Mouse (Mus musculus) embryonic facial prominence, embryonic 10.5 days (tissue): ENCODE data around the gene Myadml2. TPM values are rescaled to one million over a fixed set of nuclear protein-coding genes. Genes with fewer than 3 reads are reported as not detected.

Source experiments
- DNase-seq: peaks from one replicate; pipeline ENCODE4 v3.0.0-alpha.2; 2017; ENCODE audit warnings: low spot score
- H3K27ac ChIP-seq: fragments of 300-500 bp; sonication (generic); replicated peaks from 2 replicates; pipeline ENCODE4 v1.5.1; 2016; ENCODE audit warnings: mild to moderate bottlenecking
- H3K27me3 ChIP-seq: fragments of 300-500 bp; sonication (generic); replicated peaks from 2 replicates; pipeline ENCODE4 v1.6.1; 2016; ENCODE audit warnings: low read depth, mild to moderate bottlenecking; ENCODE audit not compliant: poor library complexity, severe bottlenecking
- H3K36me3 ChIP-seq: fragments of 300-500 bp; sonication (generic); replicated peaks from 2 replicates; pipeline ENCODE4 v1.6.1; 2016; ENCODE audit warnings: mild to moderate bottlenecking, moderate library complexity
- H3K4me1 ChIP-seq: fragments of 300-500 bp; sonication (generic); 2 replicates; pipeline ENCODE4 v1.6.1; 2016
- H3K4me3 ChIP-seq: fragments of 300-500 bp; sonication (generic); 2 replicates; pipeline ENCODE4 v1.5.1; 2016; ENCODE audit warnings: mild to moderate bottlenecking, moderate library complexity
- H3K9me3 ChIP-seq: fragments of 300-500 bp; sonication (generic); 2 replicates; pipeline ENCODE4 v1.6.1; 2016; ENCODE audit warnings: mild to moderate bottlenecking
- WGBS: fragments of 180-500 bp; shearing (Covaris S2); methylation state at CpG from one replicate; pipeline ENCODE4 v1.1.7; 2016; 5-methylcytosine and 5-hydroxymethylcytosine counted together
- polyA plus RNA-seq: library from polyadenylated mRNA; unstranded; fragments of >200 nt; fragmentation: Nextera tagmentation; extraction: Ambion mirVana; gene quantifications from 2 replicates; pipeline ENCODE4 v1.2.1, GENCODE M21; 2016

Gene Myadml2
- polyA plus RNA-seq, 1 experiment from 2014 or later, result not detected

DNA sequence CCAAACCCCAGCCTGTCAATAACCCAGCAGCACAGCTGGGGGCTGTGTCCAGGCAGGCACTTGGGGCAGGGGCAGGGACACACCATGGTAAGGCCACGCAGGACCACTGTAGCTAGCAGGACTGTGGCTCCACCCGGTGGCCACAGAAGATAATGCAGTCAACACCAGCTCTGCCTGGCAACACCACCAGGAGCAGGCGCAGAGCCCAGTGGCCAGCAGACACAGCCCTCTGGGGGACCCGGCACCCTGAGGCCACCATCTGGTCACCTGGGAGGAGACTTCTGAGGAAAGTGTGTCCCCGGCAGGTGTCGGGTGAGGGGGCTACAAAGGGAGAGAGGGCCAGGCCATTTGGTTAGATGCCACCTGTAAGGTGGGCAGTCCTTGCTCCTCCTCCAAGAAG, 35.2 kb downstream of the Myadml2 start:
- Histone ChIP-seq H3K36me3 (peaks cover 69% of the 10 kb centered on the region), H3K9me3 (no peaks in the 10 kb centered on the region), H3K27me3 (peaks cover 23% of the 10 kb centered on the region), H3K4me3 (peak overlapping the region; percentile 23; the same call in 1 of the 2 replicates), H3K27ac (no peak overlapping the region), H3K4me1 (peaks cover 41% of the 10 kb centered on the region)
- 52% methylated on average over 6 of the region's 6 CpGs for WGBS
- DNase-seq, result peak; percentile 79

DNA sequence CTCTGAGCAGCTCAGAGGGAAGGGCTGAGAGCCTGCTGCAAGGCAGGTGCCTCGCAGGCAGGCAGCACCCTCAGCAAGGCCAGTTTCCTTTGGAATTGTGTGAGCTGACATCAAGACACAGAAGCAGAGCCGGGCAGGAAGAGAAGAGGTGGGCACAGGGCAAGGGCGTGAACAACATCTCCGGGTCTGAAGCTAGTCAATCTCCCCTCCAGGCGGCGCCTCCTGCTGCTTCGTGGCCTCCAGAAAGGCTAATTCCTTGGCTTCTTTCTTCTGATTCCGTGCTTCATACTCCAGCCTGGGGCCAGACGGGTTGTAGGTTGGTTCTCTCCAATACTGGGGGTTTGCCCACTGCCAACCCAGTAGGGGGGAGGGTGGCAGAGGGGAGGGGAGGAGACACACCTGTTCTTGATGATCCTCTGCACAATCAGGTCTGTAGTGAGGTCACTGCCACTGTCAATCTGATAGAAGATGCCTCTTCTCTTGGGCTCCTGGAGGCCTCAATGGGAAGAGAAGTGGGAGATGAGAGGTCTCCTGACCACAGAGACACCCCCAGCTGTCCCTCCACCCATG, 37.4 kb downstream of the Myadml2 start:
- no peak for DNase-seq
- WGBS, result 85% methylated on average over 9 of the region's 9 CpGs
- Histone ChIP-seq H3K4me3 (no peak overlapping the region), H3K27me3 (peaks cover 40% of the 10 kb centered on the region), H3K36me3 (peaks cover 83% of the 10 kb centered on the region), H3K4me1 (peaks cover 29% of the 10 kb centered on the region), H3K9me3 (no peaks in the 10 kb centered on the region), H3K27ac (no peak overlapping the region)

DNA sequence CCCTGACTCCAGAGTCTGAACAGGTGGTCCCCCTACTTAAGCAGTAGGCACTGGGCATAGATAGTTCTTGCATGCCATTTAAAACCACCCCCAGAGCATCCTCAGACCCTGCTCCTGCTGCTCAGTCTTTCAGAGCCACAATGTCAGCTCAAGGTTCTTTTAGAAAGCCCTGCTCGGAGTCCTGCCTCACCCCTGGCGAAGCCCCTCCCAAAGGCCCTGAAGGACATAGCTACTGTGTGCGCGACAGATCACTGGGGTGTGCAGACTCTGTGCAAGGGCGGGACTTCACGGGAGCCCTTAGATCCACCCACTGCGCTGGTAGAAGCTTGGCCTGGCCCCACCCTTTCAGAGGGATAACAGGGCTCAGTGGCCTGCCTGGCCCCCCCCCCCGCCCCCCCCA, 38.7 kb downstream of the Myadml2 start:
- H3K36me3 ChIP-seq, result peaks cover 86% of the 10 kb centered on the region

DNA sequence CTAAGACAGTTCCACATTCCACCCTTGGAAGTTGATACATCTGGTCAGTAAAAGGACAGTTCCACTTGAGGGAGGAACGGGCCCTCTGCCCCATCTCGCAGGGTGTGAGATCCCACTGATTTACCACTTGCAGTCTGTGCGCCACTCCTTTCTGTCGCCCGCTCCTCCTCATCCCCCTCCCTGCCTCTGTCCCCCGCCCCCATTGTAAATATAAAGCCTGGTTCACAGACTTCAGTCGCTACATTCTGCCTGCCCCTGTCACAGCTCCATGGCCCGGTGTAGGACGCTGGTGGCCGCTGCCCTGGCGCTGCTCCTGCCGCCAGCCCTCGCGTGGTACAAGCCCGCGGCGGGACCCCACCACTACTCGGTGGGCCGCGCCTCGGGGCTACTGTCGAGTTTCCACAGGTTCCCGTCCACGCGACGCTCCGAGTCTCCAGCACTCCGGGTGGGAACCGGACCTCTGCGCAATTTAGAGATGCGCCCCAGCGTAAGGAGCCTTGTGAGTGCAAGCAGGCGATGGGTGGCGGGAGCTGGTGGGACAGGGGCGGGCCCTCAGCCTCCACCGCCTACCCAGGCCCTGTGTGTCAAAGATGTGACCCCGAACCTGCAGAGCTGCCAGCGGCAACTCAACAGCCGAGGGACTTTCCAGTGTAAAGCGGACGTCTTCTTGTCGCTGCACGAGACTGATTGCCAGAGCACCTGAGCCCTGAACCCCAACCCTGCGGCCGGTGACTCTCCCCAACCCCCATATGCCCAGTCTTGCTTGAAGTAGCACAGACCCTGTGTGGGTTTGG, 39.5 kb downstream of the Myadml2 start, which contains the start of gene Npb:
Gene Npb (plus strand): TSS at position 237 of the 794 bp plus-strand sequence.
- 6% methylated on average over 45 of the region's 45 CpGs for WGBS
- peaks cover 40% of the 10 kb centered on the region for H3K27me3 ChIP-seq
- peaks cover 86% of the 10 kb centered on the region for H3K36me3 ChIP-seq
- no peak for DNase-seq
- H3K4me1 ChIP-seq, result peaks cover 25% of the 10 kb centered on the region
- peak within 1 kb of the TSS; percentile 20; the same call in 1 of the 2 replicates for H3K27ac ChIP-seq
- H3K9me3 ChIP-seq, result no peaks in the 10 kb centered on the region
- peak within 1 kb of the TSS; percentile 49 for H3K4me3 ChIP-seq

More for the DNA sequence above, 38.7 kb downstream of the Myadml2 start:
- H3K27me3 ChIP-seq, result peaks cover 40% of the 10 kb centered on the region
- DNase-seq, result no peak
- H3K9me3 ChIP-seq, result no peaks in the 10 kb centered on the region
- peak overlapping the region; percentile 20; the same call in 1 of the 2 replicates for H3K27ac ChIP-seq
- peak overlapping the region; percentile 49 for H3K4me3 ChIP-seq
- peaks cover 25% of the 10 kb centered on the region for H3K4me1 ChIP-seq
- WGBS, result 42% methylated on average over 8 of the region's 8 CpGs

DNA sequence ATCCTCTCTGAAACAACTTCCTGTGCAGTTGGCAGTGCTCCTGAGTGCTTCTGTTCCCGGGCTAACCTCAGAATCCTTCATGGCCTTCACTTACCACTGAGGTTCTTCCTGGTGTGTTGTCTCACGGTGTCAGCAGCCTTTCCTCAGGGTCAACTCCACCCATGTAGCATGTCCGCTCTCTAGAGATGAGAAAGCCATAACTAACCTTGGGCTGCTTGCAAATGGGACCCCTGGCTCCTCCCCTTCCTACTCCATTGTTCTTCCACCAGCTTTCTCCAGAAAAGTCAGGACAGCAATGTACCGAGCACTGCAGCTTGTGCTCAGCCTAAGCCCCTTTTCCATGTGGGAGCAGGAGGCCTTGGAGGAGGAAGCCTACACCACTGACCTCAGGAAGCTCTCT, 41.2 kb downstream of the Myadml2 start:
- Histone ChIP-seq H3K36me3 (peaks cover 86% of the 10 kb centered on the region), H3K27me3 (peaks cover 40% of the 10 kb centered on the region), H3K4me1 (peaks cover 25% of the 10 kb centered on the region), H3K9me3 (no peaks in the 10 kb centered on the region), H3K27ac (0 out of 2 replicates have a peak overlapping the region, but pooled peaks have one; percentile 21), H3K4me3 (0 out of 2 replicates have a peak overlapping the region, but pooled peaks have one; percentile 49)
- WGBS, result 85% methylated on average over 4 of the region's 4 CpGs
- DNase-seq, result no peak

DNA sequence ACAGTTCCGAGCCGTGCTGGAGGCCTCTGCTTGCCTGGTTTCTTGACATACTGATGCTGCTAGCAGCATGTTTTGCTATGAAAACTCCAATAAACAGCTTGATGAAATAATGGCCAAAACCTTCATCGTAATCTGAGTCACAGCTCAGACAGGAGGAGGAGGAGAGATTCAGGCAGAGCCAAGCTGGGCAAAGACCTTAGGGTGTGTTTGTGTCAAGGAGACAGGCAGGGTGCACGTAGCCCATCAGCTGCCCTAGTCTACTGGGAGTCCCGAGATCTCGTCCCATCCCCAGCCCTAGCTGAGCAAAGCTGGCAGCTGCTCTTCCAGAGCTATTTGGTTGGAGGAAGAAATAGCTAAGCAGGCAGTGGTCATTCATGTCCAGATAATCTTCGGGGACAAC, 42.3 kb downstream of the Myadml2 start:
- peaks cover 40% of the 10 kb centered on the region for H3K27me3 ChIP-seq
- 90% methylated on average over 7 of the region's 7 CpGs for WGBS
- no peak overlapping the region for H3K27ac ChIP-seq
- no peak overlapping the region for H3K4me3 ChIP-seq
- DNase-seq, result no peak
- H3K36me3 ChIP-seq, result peaks cover 84% of the 10 kb centered on the region
- peaks cover 25% of the 10 kb centered on the region for H3K4me1 ChIP-seq
- H3K9me3 ChIP-seq, result no peaks in the 10 kb centered on the region

DNA sequence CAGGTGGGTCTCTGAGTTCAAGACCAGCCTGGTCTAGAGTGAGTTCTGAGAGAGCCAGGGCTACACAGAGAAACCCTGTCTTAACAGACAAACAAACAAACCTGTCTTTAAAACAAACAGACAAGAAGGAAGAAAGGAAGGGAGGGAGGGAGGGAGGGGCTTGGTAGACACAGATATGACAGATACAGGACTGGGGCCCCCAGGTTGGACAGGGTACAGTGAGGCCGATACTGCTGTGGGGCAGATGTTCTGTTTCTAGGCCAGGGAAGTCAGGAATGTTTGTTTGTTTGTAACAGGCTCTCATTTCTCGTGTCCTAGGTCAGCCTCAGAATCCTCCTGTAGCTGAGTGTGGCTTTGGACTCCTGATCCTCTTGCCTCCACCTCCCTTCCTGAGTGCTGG, 44.4 kb downstream of the Myadml2 start:
- no peak for DNase-seq
- Histone ChIP-seq H3K9me3 (no peaks in the 10 kb centered on the region), H3K27ac (no peak overlapping the region), H3K4me3 (no peak overlapping the region), H3K36me3 (peaks cover 76% of the 10 kb centered on the region), H3K27me3 (peaks cover 25% of the 10 kb centered on the region), H3K4me1 (peaks cover 27% of the 10 kb centered on the region)
- WGBS, result 77% methylated on average over 2 of the region's 2 CpGs

DNA sequence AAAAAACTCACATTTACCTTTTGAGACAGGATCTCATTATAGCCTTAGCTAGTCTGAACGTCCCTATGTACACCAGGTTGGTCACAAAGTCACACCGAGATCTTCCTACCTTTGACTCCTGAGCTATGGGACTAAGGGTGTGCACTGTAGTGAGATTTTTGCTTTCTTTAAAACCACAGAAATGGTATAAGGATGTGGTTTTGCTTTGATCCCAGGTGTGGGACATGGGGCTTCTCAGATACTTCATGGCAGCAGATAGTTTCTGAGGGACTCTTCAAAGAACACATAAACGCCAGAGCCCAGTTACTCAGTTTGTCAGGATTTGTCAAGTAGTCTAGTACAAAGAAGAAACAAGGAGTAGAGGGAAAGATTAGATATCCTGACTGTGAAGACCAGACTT, 47.2 kb downstream of the Myadml2 start:
- H3K9me3 ChIP-seq, result no peaks in the 10 kb centered on the region
- H3K27ac ChIP-seq, result no peak overlapping the region
- H3K4me1 ChIP-seq, result peaks cover 31% of the 10 kb centered on the region
- no peak overlapping the region for H3K4me3 ChIP-seq
- peaks cover 77% of the 10 kb centered on the region for H3K36me3 ChIP-seq
- no peak for DNase-seq
- WGBS, result 89% methylated on average over 3 of the region's 3 CpGs
- no peaks in the 10 kb centered on the region for H3K27me3 ChIP-seq

DNA sequence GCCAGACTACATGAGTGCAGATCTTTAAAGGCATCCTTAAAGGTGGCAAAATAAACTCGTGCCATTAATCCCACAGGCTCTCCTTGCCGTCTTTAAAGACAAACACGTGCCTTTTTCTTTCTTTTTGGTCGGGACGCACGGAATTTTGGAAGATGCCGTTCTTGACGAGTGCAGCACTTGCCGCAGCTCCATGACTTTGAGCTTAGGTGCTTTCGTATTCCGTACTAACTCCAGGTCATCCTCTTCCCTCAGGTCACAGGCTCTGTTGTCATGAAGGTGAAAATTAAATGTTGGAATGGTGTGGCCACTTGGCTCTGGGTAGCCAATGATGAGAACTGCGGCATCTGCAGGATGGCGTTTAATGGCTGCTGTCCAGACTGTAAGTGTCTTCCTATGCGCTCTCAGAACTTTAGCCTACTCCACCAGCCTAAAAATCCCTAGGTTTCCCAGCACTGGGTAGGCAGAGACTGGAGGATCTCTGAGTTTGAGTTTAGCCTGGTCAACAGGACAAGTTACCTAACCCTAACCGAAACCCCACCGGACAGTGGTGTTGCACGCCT, 48.9 kb downstream of the Myadml2 start:
- Histone ChIP-seq H3K9me3 (no peaks in the 10 kb centered on the region), H3K4me3 (peak overlapping the region; percentile 99), H3K27me3 (no peaks in the 10 kb centered on the region), H3K27ac (peak overlapping the region; percentile 99), H3K4me1 (peaks cover 34% of the 10 kb centered on the region), H3K36me3 (peaks cover 77% of the 10 kb centered on the region)
- DNase-seq, result no peak
- 54% methylated on average over 17 of the region's 17 CpGs for WGBS

DNA sequence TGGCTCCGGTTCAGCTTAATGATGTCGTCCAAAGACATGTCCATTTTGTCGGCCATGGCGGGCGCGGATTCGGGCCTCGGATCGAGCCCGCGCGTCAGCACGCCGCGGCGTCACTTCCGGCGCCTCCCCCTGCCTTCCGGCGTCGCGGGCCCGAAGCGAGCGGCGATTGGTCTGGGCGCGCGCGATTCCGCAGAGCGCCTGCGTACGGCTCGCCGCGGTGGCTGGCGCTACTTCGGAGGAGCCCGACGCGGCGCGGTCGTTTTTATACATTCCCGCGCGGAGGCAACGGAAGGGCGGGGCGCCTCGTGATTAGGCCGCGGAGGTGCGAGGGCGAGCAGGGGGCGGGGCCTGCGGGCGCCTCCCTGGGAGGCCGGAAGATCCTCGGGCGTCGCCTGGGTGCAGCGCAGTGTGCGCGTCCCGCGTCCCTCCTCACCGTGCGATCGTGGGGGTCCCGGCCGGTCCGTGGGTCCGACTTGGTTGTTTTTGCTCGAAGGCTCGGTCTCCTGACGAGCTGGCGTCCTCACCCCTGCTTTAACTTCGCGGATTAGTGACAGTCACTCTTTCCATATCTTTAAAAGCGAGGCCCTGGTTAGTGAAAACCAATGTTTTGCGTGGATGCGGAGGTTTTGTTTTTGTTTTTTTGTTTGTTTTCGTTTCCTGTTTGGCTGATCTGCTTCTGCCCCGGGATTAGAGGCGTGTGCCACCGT, 49.5 kb downstream of the Myadml2 start, which contains the start of the genes Alyref and Anapc11:
Gene Alyref (minus strand): TSS at position 83 of the 707 bp plus-strand sequence.
Gene Anapc11 (plus strand): TSS at position 139 of the 707 bp plus-strand sequence.
- H3K4me1 ChIP-seq, result peaks cover 34% of the 10 kb centered on the region
- H3K4me3 ChIP-seq, result peak within 1 kb of the TSS; percentile 99
- under 1% methylated on average over 88 of the region's 88 CpGs for WGBS

DNA sequence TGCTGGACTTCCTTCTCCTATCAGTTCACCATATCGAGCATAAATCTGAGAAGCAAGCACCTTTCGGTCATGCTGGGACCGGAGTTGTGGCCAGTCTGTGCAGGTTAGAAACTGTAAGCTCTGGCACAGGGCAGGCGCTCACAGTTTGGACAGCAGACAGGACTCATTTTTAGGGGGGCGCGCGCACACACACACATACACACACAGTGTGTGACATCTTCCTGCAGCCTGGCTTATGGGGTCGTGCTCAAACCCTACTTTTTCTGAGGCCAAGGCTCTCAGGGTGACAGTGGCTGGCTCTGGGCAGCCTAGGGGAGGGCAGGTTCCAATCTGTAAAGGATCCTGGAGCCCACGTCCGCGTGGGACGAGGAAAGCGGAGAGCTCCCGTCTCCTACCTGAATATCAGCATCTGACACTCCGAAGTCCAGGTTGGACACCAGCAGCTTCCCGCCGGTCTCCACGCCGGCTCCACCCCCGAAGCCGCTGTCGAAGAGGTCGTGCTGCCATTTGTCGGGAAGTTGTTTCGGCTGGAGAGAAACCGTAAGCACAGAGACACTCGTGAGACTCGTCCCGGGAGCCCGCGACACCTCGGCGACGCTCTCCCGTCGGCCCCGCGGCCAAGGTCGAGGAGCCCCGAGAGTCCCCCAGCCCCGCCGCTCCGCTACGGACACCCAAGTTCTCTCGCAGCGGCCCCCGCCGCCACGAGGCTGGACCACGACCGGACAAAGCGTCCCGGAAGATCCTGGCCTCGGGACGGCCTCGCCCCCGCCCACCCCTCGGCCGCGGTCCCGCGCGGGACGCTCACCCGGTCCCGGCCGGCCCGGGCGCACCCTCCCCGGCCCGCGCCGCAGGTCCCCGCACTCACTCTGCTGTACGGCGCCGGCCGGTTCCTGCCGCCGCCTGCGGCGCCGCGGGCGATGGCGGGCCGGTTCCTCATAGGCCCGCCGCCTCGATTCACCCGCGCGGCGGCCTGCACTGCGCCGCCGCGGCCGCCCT, 50.4 kb downstream of the Myadml2 start:
- H3K27ac ChIP-seq, result peak overlapping the region; percentile 99
- peak; percentile 44 for DNase-seq
- peaks cover 77% of the 10 kb centered on the region for H3K36me3 ChIP-seq
- H3K27me3 ChIP-seq, result no peaks in the 10 kb centered on the region
- no peaks in the 10 kb centered on the region for H3K9me3 ChIP-seq
- H3K4me1 ChIP-seq, result peaks cover 34% of the 10 kb centered on the region
- H3K4me3 ChIP-seq, result peak overlapping the region; percentile 99
- 5% methylated on average over 99 of the region's 99 CpGs for WGBS

More for the DNA sequence above, 49.5 kb downstream of the Myadml2 start, which contains the start of the genes Alyref and Anapc11:
- Histone ChIP-seq H3K27ac (peak within 1 kb of the TSS; percentile 99), H3K36me3 (peaks cover 77% of the 10 kb centered on the region), H3K9me3 (no peaks in the 10 kb centered on the region), H3K27me3 (no peaks in the 10 kb centered on the region)
- peak; percentile 97 for DNase-seq
